Mouse (Mus musculus) thymus, adult 2 months (tissue): ENCODE measurements at regions not wholly inside any gene's neighbourhood (a gene's known extent, or its start where the extent isn't known, plus 50 kb on each side); places are given as distances from the start of the nearest gene placed in this dataset.

ENCODE experiments used
- DNase-seq: peaks from one replicate; pipeline ENCODE4 v3.0.0; 2021
- H3K27ac ChIP-seq: fragments of 200-500 bp; 2 replicates; pipeline ENCODE4 v1.5.1; 2012; ENCODE audit warnings: low read length, control low read depth; ENCODE audit not compliant: control insufficient read depth, insufficient read depth
- H3K27me3 ChIP-seq: fragments of 200-500 bp; 2 replicates; pipeline ENCODE4 v1.6.1; 2012; ENCODE audit warnings: mild to moderate bottlenecking, low read length, moderate library complexity, mixed read lengths; ENCODE audit not compliant: control insufficient read depth, insufficient read depth
- H3K36me3 ChIP-seq: fragments of 200-500 bp; 2 replicates; pipeline ENCODE4 v1.6.1; 2012; ENCODE audit warnings: mild to moderate bottlenecking, low read length, moderate library complexity; ENCODE audit not compliant: control insufficient read depth, insufficient read depth
- H3K4me1 ChIP-seq: fragments of 200-500 bp; replicated peaks from 2 replicates; pipeline ENCODE4 v1.6.1; 2012; ENCODE audit warnings: low read length; ENCODE audit not compliant: control insufficient read depth, insufficient read depth
- H3K4me3 ChIP-seq: fragments of 200-500 bp; 2 replicates; pipeline ENCODE4 v1.5.1; 2012; ENCODE audit warnings: mild to moderate bottlenecking, low read length, control low read depth, moderate library complexity; ENCODE audit not compliant: control insufficient read depth, insufficient read depth
- CTCF ChIP-seq: fragments of 200-500 bp; IDR thresholded peaks from 2 replicates; pipeline ENCODE4 v1.5.1; 2012; ENCODE audit warnings: mild to moderate bottlenecking, control low read depth, low read length, moderate library complexity, borderline replicate concordance; ENCODE audit not compliant: control insufficient read depth, poor library complexity, insufficient read depth; ENCODE audit errors: extremely low read depth
- POLR2A ChIP-seq: fragments of 200-500 bp; IDR thresholded peaks from 2 replicates; pipeline ENCODE4 v1.6.1; 2012; ENCODE audit warnings: mild to moderate bottlenecking, low read length, control low read depth, moderate library complexity; ENCODE audit not compliant: control insufficient read depth, poor library complexity, insufficient read depth; ENCODE audit errors: extremely low read depth
- WGBS: fragments of 180-500 bp; shearing (Covaris S2); methylation state at CpG from one replicate; pipeline ENCODE4 v1.1.7; 2018; 5-methylcytosine and 5-hydroxymethylcytosine counted together

GRCm38 (mm10) chr1:88921401-88921800 is 148.8 kb upstream of the Sh3bp4 start:
- TF ChIP-seq POLR2A (no peak), CTCF (no peak)
- no peak overlapping the region for H3K27ac ChIP-seq
- no peak for DNase-seq
- no peaks in the 10 kb centered on the region for H3K27me3 ChIP-seq
- no peaks in the 10 kb centered on the region for H3K36me3 ChIP-seq
- H3K4me3 ChIP-seq: no peak overlapping the region
- H3K4me1 ChIP-seq: no peaks in the 10 kb centered on the region
- WGBS: 86% methylated on average over 2 of the region's 2 CpGs

GRCm38 (mm10) chr1:88923791-88924581 is 146.2 kb upstream of the Sh3bp4 start:
- DNase-seq: no peak
- H3K4me1 ChIP-seq: no peaks in the 10 kb centered on the region
- no peak overlapping the region for H3K27ac ChIP-seq
- H3K27me3 ChIP-seq: no peaks in the 10 kb centered on the region
- 82% methylated on average over 7 of the region's 7 CpGs for WGBS
- H3K4me3 ChIP-seq: no peak overlapping the region
- no peaks in the 10 kb centered on the region for H3K36me3 ChIP-seq
- TF ChIP-seq POLR2A: no peak
- TF ChIP-seq CTCF: no peak

GRCm38 (mm10) chr1:88935191-88935590 is 135.0 kb upstream of the Sh3bp4 start:
- Histone ChIP-seq H3K4me3 (no peak overlapping the region), H3K27ac (no peak overlapping the region), H3K36me3 (no peaks in the 10 kb centered on the region), H3K4me1 (no peaks in the 10 kb centered on the region), H3K27me3 (no peaks in the 10 kb centered on the region)
- TF ChIP-seq POLR2A: no peak
- 91% methylated on average over 1 of the region's 1 CpGs for WGBS
- no peak for DNase-seq

GRCm38 (mm10) chr1:88935779-88936178 is 134.4 kb upstream of the Sh3bp4 start:
- no peak overlapping the region for H3K4me3 ChIP-seq
- H3K27me3 ChIP-seq: no peaks in the 10 kb centered on the region
- H3K27ac ChIP-seq: no peak overlapping the region
- WGBS: 77% methylated on average over 3 of the region's 3 CpGs
- H3K4me1 ChIP-seq: no peaks in the 10 kb centered on the region
- no peaks in the 10 kb centered on the region for H3K36me3 ChIP-seq
- no peak for DNase-seq
- no peak for TF ChIP-seq POLR2A
- no peak for TF ChIP-seq CTCF

- 97% methylated on average over 1 of the region's 1 CpGs for WGBS
- no peak for DNase-seq
- TF ChIP-seq POLR2A: no peak
- TF ChIP-seq CTCF: no peak
- H3K4me1 ChIP-seq: no peaks in the 10 kb centered on the region
- H3K27ac ChIP-seq: no peak overlapping the region
- no peaks in the 10 kb centered on the region for H3K27me3 ChIP-seq
- H3K4me3 ChIP-seq: no peak overlapping the region
- H3K36me3 ChIP-seq: no peaks in the 10 kb centered on the region
Measured at GRCm38 (mm10) chr1:88937327-88937726, 132.9 kb upstream of the Sh3bp4 start.

- WGBS: 87% methylated on average over 7 of the region's 7 CpGs
- no peak for DNase-seq
- no peak overlapping the region for H3K4me3 ChIP-seq
- H3K4me1 ChIP-seq: no peaks in the 10 kb centered on the region
- H3K27ac ChIP-seq: no peak overlapping the region
- TF ChIP-seq CTCF: no peak
- TF ChIP-seq POLR2A: no peak
- H3K36me3 ChIP-seq: no peaks in the 10 kb centered on the region
- H3K27me3 ChIP-seq: no peaks in the 10 kb centered on the region
Measured at GRCm38 (mm10) chr1:88938458-88938857, 131.8 kb upstream of the Sh3bp4 start.

GRCm38 (mm10) chr1:88943039-88943438 is 127.2 kb upstream of the Sh3bp4 start:
- Histone ChIP-seq H3K27me3 (no peaks in the 10 kb centered on the region), H3K36me3 (no peaks in the 10 kb centered on the region), H3K4me1 (no peaks in the 10 kb centered on the region), H3K4me3 (no peak overlapping the region), H3K27ac (no peak overlapping the region)
- TF ChIP-seq POLR2A: no peak
- TF ChIP-seq CTCF: no peak
- 21% methylated on average over 8 of the region's 8 CpGs for WGBS
- DNase-seq: no peak
